Mouse (Mus musculus) natural killer cell, adult 2 months (primary cell): ENCODE data around the gene B4galnt2.

Experiments
- DNase-seq, 2 experiments: peaks; one replicate each; pipeline ENCODE4 v3.0.0; 2022; ENCODE audit warnings: low spot score in 2 of 2

B4galnt2 gene

DNA sequence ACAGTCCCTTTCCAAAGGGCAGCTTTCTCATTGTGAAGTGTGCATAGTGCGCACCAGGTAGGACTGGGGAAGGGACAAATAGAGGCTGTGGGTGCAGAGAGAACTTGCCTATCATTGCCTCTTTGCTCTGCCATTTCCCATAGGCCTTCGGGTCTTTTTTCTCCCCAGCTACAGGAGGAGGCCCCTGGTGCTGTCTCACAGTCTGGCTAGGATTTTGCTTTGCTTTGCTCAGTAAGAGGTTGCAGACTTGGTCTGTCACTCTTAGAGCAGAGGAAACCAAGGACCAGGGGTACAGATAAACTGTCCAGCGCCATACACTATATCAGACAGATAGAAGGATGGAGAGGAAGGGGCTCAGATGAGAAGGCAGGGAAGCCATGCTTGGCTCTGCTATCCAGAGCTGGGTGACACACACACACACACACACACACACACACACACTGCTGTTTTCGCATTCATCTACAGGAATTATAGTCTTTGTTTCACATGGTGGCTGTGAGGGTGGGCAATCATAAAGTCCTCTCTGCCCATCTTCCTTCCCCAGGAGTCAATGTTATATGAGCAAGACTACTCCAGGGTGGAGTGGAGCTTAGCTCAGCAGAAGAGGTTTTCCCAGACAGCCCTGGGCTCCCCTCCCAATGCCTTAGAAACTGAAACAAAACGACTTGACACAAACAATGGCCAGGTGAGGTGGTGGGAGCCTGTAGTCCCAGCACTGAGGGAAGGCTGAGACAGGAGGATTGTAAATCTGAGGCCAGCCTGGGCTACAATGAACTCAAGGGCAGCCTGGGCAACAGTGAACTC, 73.8 kb downstream of the B4galnt2 start:
- DNase-seq = no peak

DNA sequence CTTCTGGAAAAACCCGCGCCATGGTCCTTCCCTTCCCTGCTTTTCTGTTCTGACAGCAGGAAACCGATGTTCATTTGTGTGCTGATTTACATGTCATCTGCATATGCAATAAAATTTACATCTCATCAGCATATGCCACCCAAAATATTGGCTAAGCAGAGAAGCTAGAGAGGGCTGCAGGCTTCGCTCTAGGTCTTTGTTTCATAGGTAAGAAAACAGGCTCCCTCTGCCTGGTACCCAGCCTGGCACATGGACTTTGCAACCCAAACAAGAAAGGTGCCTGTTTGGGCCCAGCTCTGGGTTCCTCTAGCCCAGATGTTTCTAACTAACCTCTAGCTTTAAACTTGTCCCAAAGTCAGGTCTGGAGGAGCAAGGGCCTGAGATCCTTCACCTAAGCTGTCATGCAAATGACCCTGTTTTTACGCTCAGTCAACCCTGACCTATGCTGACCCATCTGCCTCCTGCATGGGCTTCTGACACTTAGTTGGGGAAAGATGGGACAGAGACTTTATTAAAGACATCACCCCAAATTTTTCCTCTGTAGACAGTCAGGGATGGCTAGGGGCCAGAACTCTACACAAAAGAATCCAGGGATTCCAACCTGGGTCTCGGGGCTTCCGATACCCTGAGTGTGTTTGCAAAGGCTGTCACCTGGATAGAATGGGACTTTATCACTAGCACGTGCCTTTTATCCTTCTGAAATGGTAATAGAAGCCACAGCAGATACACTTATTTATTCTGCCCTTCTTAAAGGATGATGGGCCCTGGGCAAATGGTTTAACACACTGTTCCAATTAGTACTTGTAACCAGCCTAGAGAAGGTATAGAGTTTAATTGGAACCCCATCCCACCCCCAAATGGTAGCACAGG, 75.5 kb downstream of the B4galnt2 start:
- DNase-seq = no peak

DNA sequence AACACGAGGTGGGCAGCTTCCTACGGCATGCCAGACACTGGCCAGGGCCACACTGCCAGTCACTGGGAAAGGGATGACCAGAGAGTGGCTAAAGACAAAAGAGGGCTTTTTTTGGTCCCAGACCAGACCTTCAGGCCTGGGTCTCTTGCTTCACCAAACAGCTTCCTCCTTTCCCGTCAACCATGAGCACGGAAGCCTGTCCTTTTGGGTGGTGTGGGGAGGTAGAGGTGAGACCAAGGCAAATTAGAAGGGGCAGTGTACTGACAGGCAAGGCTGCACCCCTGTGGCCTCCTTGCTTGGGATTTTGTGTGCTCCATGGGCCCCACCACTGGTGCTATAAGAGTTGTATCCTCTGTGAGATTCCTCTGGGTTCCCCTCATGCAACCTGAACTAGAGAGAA, 76.1 kb downstream of the B4galnt2 start:
- no peak for DNase-seq

DNA sequence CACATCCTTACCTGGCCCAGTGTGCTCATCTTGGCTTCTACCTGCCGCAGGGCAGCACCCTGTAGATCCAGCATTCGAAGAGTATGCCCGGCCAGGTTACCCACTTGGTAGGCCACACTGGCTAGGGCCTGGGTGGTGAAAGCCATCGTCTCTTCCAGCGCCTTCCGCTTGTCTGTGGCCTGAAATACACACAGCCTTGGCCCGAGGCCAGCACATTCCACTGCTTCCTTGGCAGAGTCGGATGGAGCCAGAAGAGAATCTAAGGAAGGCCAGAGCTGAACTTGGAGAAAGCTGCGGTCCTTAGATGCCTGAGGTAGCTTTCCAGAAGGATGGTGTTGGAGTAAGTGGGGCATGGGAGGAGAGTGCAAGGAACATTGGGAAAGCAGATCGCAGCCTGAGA, 77.6 kb downstream of the B4galnt2 start, which contains the start of gene Gngt2:
Gngt2 (plus strand) TSS at position 158 of the 400 bp plus-strand sequence.
- DNase-seq = no peak

DNA sequence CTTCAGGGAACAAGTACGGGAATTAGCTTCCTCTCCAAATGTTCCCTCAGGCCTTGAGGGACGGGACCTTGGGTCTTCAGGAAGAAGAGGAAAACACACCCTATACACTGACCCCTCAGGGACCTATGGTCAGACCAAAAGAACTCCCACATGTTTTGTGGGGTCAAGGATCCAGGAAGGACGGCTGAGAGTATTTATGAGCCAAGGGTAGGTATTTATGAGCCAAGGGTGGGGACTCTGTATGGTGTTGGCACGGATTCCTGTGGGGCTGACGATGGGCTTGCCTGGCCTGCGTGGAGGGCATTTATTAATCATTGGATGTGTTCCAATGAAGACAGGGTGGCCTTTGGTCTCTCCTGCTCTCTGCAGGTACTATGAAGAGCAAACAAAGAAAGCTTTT, 78.3 kb downstream of the B4galnt2 start:
- no peak for DNase-seq

DNA sequence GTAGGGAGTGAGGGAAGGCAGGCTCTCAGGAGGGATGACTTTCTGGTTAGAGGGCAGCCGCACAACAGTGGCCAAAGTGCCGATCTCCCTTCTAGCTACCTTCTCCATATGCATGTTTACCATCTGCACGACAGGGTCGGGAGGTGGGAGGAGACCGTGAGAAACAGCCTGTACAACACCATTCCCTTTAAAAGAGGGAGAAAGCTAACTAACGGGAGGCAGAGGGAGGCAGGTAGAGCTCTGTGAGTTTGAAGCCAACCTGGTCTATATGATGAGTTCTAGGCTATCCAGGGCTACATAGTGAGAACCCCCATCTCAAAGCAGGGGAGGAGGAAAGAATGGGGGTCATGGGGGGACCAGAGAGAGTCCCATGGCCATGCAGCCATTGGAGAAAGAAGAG, 78.9 kb downstream of the B4galnt2 start:
- no peak for DNase-seq

DNA sequence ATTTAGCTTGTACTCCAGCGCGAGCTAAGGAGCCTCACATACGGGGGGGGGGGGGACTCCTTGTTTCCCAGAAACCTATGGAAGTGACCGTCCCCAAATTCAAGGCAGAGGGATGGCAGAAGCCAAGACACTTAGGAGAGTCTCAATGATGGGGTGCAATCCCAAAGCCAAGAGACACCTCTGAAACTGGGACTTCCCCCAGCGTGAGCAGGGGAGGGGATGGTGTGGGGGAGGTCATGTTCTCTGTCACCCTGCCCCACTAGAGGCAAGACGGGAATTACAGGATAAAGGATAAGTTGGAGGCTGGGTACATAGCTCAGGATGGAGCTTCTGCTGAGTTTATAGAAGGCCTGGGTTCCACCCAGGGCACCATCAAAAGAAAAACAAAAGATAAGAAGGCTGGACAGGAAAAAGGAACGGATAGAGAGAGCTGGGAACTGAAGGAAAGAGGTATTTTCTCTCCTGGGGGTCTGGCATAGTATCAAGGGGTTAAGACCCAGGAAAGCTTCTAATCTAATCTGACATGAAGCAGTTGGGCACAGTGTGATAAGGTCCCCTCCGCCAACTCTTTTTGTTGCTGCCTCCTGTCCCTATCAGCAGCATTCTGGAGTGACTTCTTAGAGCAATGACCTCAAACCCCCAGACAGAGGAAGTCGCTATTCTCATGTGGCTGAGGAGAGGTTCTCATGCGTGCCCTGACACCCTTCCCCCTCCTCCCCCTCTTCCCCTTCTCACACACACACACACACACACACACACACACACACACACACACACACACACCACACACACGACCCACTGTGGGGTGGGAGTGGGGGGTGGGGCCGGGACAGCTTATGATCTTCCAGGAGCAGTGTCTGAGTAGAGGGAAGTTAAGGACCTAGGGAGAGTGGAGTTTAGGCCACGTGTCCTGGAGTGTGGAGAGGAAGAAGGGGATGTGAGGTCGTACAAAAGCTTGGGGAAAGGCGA, 79.7 kb downstream of the B4galnt2 start:
- peak; percentile 80 to 87 for DNase-seq

DNA sequence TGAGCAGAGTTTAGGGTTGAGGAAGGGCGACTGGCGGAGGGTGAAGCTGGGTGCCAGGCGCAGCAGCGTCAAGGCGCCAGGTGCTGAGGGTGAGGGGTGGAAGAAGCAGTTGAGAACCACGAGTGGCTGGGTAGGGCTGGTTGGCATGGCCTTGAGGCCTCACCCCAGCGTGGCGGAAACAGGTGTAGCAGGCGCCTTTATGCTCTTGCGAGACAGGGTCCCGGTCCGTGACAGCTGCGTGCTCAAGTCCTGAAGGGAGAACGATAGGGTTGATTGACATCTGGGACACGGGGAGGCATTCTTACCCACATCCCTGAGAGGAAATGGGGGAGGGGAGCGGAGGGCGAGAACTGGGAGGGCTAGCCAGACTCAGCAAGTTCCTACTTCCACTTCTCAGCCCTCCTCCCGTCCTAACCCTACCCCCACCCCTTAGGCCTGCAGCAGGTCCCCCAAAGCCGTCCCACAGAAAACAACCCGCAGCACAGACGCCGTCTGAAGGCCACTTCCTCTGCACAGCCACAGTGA, 80.5 kb downstream of the B4galnt2 start:
- peak; percentile 78 to 85 for DNase-seq

DNA sequence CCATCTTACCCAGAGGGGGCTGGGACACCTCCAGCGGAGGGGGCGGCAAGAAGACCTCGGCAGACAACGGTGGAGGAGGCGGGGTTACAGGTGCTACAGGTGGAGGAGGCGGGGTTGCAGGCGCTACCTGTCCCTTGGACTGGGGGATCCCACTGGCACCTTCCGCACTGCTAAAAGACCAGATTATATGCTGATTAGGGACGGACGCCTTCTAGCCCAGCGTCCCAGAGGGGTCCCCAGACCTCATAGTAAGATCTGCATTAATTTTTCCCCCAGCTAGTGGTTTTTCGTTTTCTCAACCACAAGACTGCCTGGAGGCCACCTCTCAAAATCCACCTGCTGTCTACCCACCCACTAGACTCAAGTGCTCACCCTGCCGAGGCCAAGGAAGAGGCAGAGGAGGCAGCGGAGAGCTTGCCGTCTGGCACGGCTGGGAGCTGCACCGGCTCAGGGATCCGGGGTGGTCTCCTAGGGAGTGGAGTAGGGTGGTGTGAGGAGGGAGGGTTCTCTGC, 81.0 kb downstream of the B4galnt2 start:
- peak in 1 of 2 experiments; percentile 37 for DNase-seq

DNA sequence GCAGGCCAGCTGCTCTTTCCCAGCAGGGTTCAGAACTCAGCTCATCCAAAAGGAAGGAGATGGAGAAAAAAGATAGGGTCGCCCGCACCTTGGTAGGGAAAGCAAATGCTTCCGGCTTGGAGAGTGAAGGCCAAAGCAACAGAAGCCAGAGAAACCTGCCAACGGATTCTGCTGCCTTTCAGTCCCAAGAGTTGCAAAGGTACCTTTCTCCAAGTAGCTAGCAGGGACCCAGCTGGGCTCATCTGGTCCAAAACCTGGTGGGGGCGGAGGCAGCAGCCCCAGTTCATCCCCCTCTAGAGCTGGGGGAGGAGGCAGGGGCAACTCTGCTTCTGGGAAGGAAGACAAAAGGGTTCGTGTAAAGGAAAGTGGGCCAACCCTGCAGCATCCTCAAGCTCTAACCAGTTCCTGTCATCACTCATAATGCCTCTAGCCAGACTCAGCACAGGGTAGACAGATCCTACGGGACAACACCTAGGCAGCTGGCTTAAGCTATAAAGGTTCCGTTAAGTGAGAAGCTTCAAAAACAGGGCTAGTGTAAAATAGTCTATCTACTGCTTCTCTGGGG, 81.6 kb downstream of the B4galnt2 start:
- no peak for DNase-seq

DNA sequence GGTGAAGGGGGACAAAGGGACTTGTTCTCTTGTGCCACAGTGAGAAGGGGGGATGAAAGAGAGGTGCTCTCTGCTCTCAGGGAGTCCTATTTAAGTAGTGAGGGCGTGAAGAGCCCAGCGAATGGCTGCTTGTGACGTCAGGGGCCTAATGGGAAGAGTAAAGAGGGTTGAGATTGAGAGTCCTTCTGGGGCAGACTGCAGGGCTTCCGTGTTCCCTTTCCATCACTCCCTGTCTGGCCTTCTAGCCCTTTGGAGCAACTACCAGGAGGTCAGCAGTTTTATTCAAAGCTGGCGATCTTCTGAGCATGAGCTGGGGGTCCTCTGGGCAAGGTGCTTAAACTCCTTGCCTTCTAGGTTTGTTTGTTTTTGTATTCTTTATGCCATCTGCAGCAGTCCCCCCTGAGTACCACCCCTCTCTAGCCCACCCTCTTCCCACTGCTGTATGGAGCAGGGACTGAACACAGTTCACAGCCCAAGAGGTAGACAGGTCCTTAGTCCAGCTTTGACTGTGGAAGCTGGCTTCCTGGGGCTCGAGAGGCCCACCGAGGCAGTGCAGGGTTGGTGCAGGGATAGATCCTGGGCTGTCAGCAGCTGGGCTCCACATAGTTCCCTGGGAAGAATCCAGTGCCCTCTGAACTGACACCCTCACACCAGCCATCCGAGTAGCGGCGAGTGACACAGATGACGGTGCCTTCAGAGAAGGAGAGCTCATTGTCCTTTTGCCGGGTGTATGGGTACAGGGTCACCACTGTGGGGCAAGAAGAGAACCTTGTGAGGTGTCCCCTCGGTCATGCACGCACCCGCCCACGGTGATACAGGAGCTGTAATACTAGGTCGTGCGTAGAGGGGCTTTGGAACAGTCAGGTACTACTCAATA, 82.3 kb downstream of the B4galnt2 start:
- DNase-seq = no peak

DNA sequence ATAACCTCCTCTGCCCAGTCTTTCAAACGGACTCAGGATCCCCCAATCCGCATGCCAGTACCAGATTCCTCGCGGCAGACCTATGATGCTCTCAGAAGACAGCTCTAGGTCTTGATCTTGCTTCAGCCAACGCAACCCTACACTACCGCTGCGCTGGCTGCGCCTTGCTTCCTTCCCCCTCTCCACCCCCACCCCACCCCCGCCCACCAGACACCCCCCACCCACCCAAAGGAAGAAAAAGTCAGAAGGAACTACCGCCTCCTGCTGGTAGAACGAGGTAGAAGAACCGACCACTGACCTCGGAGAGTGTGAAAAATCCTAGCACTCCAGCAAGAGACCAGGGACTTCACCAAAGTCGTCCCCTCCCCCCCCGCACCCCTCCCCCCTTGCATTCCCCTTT, 83.0 kb downstream of the B4galnt2 start:
- no peak for DNase-seq

DNA sequence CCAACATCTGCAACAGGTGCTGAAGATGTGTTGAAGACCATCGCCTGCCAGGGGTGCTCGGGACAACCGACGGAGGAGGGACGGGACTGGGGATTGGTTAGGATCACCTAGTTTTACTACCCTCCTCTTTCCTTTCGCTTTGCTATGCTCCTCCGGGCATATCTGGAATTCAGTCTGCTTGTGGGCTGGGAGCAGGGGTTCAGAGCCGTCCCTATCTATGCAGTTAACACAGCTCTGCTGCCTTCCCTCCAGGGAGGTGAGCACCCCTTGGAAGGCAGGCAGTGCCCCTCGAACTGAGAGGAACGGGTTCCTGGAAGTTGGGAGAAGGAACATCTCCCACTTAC, 83.4 kb downstream of the B4galnt2 start:
- no peak for DNase-seq

DNA sequence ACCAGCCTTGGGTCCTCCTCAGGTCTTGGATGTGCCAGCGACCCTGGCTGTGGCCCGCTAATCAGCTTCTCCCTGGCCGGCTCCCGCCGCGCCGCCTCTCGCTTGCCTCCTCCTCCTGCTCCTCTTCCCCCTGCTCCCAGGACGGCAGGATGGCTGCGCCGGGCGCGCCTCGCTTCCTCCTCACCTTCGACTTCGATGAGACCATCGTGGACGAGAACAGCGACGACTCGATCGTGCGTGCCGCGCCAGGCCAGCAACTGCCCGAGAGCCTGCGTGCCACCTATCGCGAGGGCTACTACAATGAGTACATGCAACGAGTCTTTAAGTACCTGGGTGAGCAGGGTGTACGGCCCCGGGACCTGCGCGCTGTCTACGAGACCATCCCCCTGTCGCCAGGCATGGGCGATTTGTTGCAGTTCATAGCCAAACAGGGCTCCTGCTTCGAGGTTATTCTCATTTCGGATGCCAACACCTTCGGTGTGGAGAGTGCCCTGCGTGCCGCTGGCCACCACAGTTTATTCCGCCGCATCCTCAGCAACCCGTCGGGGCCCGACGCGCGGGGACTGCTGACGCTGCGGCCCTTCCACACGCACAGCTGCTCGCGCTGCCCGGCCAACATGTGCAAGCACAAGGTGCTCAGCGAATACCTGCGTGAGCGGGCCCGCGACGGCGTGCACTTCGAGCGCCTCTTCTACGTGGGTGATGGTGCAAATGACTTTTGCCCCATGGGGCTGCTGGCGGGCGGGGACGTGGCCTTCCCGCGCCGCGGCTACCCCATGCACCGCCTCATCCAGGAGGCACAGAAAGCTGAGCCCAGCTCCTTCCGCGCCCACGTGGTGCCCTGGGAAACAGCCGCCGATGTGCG, 84.0 kb downstream of the B4galnt2 start:
- DNase-seq = peak; percentile 27 to 32

DNA sequence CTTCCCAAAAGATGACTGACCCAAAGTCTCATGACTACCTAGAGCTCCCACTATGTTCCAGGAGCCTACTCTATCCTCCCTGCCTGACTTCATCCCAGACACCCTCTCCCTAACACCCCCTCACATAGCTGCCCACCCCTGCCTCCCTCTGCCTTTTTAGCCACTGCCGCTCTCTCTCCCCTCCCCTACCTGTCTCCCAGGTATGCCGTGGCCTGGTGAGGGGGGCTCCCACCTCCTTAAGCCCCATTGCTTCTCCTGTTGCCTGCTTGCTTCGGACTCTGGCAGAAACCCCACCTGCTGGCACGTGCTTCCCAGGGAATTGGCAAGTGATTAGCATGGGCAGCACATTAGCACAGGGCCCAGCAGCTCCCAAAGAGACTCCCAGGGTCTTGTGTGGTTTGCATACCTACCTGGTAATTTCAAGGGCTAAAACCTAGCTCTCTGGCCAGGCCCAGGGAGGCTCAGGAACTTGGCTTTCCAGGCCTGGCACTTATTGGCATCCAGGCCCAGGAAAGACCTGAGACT, 85.1 kb downstream of the B4galnt2 start:
- no peak for DNase-seq

DNA sequence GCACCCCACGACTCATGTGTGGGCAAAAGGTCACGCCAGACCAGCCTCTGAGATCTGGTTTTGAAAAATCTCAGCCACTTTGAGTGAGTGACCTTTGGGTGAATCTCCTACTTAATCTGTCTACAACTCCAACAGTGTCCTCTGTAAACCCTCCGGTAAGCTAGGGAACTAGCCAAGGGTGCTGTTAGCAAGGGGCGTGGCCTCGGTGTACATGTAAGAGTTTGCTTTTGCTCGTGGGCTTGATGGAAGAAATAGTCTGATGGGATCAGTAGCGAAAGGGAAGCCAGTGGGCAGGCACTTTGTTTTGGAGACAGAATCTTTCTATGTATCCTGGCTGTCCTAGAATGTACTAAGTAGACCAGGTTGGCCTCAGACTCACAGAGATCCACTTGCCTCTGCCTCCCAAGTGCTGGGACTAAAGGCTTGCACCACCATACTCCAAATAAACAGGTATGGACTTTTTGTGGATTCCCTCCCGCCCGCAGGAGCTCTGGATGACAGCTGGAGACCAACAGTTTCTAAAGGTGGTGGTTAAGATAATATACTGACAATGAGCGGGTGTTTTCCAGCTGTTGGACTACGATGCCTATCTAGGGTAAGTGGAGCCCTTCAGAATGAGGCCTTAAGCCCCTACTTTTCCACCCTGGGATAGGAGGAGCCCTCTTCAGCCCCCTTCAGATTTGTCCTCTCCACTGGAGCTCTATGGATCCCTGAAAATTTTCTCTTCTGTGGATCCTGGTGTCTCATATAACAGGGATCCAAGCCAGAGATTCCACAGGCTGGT, 86.3 kb downstream of the B4galnt2 start:
- no peak for DNase-seq

DNA sequence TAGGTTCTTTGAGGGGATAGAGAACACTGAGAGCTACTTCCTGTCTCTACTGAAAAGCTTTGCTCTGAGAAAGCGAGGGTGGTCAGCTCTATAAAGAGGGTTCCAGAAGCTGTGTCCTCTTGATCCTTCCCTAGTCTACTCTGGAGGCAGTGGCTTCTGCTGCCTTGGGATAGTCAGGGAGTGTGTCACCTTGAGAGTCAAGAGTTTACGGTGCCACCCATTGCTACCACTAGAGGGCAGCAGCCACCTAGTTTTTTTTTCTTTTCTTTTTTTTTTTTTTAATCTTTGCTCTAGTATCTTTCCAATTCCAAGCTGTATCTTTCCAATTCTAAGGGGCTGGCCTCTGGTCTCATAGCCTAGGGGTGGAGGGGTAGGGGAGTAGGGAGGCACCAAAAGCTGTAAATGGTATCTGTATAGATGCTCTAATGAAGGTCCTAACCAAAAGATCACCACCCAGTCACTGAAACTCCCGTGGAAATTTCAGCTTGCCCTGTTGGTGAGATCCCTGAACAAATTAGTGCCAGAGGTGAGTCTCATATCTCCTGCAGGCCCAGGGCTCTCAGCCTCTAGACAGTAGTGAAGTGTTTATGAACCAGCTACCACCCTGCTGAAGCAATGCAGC, 87.1 kb downstream of the B4galnt2 start:
- peak; percentile 56 to 68 for DNase-seq

DNA sequence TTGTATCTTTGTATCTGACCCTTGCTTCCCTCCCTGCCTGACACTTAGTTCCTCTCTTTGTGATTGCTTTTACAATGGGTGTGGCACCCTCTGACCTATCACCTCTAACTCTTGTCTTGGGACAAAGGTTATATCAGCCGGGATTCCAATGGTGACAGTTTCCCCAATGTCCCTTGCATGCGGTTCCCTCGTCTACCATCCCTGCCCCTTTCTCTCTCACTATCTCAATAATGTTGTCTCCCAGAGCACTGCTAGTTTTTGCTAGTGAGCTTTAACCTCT, 87.6 kb downstream of the B4galnt2 start:
- DNase-seq = no peak
